Mouse (Mus musculus) kidney, adult 9 months (tissue): ENCODE measurements at regions not wholly inside any gene's neighbourhood (a gene's known extent, or its start where the extent isn't known, plus 50 kb on each side); places are given as distances from the start of the nearest gene placed in this dataset.
A peak's percentile ranks its signal among the peaks of the same experiment; 100 is the strongest.

Source experiments
- DNase-seq: peaks from one replicate; pipeline ENCODE4 v3.0.0; 2022

DNA sequence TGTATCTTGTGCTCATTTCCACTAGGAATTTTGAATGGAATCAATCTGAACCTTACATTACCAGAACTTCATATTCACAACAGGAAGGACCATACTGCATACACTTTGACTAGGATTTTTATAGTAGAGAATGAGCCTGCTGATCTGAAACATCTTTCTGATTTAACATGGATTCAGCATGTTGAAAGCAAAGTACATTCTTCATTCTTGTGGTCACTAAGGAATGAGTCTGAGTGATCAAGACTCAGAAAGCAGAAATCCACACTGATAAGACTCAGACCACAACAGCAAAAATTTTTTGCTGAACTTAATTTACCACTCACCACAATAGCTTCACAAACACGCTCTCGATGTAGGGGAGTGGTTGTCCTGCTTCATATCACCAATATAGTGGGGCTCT, 309.2 kb upstream of the Nectin3 start:
- DNase-seq = no peak

DNA sequence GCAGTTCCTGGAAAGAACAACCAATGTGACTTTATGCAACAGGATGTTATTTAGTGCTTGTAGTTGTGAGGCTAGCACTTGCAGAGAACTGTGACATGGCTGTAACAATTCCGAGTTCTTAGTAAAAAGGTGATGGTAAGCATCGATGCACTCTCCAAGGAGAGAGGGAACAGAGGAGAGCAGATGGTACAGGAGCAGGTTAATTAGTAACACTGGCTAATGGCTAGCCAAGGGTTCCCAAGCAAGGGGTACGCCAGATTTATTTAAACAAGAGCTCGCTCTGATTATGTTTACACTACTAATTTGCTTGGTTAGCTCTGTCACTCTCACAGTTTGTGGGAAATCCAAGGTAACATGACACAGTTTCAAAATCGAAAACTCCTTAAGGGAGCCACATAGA, 278.0 kb upstream of the Nectin3 start:
- peak; percentile 62 for DNase-seq

DNA sequence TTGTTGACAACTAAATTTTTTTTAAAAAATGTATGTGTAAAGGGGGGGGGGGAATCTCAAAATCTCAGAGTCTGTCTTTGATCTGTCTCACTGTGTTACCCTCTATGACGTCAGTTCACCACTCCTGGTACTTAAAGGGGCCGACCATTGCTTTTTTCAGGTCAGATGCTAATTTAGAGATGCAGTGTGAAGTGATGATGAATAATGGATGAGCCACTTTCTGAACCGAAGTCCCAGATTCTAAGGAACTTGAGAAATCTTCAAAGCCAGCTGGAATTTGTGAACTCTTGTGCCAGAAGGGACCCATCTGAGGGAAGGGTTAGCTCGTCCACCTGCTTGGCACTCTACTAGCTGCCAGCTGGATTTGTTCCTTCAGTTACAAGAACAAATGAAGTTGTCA, 271.1 kb upstream of the Nectin3 start:
- DNase-seq = no peak

DNA sequence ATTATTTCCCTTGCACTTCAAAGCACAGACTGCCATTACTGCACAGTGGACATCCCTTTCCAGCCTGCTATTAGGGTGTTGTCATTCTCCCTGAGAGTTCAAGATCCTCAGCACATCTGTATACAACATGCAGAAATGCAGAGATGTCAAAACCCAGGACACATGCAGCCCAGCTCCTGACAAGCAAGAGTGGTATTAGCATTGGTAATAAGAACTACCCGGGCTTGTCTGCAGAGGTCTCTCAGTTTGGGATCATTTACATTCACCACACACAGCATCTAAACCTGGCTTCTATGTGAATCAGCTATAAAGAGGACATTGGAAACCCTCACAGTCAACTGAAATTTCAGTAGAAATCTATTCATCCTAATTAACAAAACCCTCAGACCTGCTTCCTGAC, 270.1 kb upstream of the Nectin3 start:
- no peak for DNase-seq

DNA sequence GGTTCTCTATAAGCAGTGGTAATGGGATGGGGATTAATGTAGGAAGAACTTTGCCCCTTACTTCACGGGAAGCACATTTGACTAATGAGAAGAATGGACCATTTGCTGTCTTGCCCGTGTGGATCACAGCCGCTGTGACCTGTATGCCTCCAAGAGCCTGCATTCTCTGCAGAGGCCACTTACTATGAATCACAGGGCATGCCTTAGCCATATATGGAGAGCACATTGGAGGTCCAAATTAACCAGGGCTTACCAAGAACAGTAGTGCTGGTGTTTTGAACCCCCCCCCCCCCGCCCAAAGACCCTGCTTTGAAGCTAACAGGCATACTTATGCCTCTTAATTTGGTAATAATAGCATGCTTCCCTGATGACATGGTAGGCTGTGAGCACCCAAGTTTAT, 236.8 kb upstream of the Nectin3 start:
- DNase-seq = no peak

DNA sequence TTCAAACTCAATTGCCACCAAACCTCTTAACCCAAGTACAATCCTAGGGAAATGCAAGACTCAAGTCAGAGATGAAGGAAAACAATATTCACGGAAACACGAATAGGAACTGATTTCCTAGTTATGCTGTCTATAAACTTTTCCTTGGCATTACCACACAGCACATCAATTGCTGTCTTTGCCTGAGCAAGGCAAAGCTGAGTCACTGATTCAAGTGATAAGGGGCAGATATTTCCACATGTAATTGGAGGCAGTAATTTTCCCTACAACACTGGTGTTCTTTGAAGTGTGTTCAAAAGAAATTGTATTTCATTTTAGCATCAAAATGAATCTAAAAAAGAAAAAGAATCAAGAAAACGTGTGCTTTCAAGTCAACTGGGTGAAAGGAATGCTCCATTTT, 230.1 kb upstream of the Nectin3 start:
- DNase-seq = no peak

DNA sequence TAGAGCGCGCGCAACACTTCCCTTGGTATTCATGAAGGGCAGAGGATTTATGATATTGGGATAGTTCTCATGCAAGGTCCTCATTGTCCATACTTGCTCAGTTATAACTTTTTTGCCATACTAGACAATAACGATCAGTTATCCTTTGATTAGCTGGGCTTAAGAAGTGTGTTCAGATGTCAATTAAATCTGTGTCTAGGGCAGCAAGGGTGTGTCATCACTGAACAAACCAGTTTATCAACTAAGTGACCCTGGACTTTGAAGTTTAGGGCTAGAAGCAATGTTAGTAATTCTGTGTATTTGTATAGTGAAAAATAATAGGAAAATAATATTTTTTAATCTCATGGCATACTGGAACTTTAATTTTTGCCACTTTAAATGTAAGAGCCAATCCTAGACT, 225.3 kb upstream of the Nectin3 start:
- no peak for DNase-seq

DNA sequence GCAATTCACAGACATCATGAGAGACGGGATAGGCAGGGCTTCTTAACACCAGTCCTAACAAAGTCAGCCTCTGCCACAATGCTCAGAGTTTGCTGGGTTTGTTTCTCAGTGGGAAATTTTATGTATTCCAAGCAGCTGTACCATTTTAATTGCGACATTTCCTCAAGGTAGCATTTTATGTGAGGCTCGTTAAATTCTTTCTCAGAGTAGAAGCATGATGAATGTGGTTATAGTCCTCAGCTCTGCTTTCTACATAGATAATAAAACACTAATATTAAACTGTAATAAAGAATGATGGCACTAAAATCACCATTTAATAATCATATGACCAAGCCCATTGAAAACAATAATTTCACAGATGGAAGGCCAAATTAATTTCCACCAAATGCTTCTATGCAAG, 181.5 kb upstream of the Nectin3 start:
- DNase-seq = no peak

DNA sequence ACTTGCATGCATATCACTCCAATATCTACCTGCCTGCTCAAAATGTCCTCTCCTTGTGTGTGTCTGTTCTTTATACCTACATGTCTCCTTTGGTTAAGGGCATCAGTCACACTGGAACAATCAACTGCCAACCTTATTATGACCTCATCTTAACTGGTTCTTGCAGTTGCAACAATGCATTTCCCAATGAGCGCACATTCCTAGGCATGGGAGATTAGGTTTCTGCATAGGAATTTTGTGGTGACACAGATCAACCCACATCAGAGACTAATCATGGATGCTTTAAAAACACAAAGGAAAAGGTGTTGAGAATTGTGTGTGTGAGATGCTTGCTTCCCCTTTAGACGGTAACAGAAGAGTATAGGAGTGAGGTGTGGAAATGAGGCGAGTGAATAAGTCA, 171.3 kb upstream of the Nectin3 start:
- no peak for DNase-seq

DNA sequence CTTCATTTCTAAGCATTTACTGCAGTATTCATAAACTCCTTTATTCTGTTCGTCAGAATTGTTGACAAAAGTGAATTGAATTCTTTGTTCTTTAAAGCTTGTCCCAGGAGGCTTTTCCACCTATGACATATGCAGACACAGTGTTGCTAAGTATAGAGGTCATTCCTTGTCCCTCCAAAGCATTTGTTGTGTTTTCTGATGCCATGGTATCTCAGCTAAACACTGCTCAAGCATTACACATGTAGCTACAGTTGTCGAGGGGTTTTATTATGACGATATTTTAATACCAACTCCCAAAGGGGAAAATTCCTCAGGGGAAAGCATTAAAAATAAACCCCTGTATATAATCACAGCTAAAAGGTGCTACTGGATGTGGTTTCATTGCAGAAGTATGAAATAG, 167.2 kb upstream of the Nectin3 start:
- no peak for DNase-seq

DNA sequence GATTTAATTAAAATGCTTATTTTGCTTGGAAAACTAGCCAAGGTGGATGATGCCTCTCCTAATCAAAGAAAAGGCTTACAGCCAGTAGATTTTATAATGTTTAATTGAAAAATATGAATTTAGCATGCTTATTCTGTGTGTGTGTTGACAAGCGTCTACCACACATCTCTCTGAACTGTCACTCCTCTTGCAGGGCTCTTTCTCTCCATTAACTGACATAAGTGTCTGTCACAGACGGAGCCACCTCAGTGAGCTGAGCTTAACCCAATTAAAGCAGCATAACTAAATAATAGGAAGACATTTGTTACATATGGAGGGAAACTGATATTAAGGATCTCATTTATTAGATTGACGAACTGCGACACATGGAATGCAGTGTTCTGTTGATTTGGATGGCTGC, 164.7 kb upstream of the Nectin3 start:
- no peak for DNase-seq

DNA sequence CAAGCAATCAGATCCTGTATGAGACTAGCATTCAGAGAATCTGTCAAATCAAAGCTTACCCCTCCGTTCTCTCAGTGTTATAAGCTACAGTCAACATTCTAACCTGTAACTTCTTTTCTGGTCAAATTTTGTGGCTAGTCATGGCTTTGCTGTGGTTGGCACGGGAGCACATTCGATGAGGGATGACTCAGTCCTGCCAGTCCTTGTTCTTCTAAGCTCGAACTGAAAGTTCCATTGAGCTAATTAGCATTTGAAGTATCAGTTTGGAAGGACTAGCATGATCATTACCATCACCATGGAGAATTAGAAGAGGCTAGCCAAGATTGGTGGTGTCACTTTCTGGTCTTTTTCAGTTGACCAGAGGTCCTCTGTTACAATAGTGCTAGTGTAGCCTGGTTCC, 156.7 kb upstream of the Nectin3 start:
- DNase-seq = no peak

DNA sequence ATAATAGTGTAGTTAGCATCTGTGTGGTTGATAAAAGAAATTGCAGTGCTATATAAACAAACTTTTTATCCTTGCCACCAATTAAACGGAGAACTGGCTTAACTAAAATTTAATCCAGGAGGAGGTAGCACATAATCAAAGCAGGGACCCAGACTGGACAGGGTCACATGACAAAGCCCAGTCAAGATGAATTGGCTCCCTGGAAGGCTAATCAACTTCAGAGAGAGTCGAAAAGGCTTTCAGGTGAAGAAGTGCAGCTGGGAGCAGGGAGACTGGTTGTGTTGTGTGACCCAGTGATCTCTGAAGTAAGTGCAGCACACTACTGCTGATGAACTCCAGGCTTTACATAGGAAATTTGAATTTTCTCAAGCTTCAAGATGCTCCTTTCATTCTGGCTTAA, 127.5 kb upstream of the Nectin3 start:
- DNase-seq = peak; percentile 18

DNA sequence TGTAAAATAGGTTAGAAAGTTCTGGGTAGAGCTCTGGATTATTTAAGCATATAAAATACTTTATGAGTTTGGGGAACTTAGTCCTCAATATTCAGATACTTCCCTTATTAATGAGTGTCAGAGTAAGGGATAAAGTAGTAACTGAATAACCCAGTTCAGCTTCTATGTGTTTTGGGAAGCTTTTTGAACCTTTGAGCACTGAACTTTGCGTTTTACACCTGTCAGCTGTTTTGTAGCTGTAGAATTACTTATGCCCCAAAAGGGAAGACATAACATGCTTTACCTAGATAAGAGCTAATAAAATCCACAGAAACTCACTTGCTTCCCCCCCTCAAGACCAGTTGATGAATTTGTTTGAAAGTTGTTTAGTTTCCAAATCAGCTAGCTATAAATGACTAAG, 124.9 kb upstream of the Nectin3 start:
- DNase-seq = peak; percentile 78

DNA sequence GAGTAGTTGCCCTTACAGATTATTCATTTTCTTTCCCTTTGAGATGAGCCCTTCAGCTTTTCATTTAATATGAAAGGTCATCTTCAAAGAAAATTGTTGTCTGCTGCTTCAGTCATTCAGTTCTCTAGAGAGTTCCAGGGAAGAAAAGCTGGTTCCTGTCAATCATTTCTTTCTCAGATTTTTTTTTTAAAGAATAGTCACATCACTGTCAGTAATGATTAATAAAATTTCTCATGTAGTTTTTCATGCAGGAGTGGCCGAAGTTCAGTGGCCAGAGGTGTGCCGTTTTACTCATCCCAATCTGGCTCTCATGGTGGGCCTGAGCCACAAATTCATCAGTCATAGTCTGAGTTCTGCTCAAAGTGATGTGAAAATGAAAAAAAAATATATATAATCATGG, 121.5 kb upstream of the Nectin3 start:
- DNase-seq = peak; percentile 71

DNA sequence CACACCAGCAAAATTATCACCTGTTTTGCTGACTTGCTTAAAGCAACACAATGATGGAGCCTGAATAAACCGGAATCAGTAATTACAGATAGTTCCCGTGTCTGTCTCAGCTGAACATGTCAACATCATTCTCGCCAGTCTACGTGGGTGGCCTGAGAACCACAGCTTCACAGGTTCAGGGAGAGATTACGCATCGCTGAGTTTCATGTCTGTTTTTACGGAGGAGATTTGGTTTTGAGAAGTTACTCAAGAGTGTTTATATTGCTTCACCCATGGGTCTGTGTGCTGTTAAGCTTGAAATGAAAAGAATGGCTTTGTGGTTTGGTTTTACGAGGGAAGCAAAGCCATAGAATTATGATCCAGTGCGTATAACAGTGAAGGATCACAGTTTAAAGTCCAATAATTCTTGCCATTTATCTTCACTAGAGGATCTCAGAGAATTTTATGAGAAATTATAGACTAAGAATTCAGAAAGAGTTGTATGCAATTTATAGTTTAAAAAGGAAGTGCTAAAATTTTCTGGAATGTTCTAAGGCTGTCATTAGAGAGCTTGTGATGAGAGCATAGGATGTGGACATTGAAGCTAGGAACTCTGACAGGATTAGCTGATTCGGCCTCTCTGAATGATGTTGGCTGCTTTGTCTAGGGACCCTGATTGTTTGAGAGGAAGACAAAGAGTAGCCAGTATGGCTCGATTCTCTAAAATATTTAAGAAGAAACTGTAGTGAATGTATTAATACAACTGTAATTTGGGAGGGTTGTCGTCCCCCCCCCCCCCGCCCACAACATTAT, 119.4 kb upstream of the Nectin3 start:
- no peak for DNase-seq

DNA sequence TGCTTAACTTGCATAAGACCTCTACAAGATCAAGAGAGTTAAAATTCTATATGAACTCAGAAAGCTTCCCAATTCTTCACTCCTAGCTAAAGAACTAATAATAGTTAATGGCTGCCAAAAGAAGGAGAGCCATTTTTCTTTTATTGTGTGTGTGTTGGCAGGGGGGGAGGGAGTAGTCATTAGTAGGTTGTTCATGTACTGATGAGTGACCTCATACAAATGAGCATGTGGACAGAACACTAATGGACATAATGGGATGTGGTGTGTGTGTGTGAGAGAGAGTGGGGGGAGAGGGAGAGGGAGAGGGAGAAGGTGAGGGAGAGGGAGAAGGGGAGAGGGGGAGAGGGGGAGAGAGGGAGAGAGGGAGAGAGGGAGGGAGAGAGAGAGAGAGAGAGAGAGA, 118.3 kb upstream of the Nectin3 start:
- DNase-seq = no peak

DNA sequence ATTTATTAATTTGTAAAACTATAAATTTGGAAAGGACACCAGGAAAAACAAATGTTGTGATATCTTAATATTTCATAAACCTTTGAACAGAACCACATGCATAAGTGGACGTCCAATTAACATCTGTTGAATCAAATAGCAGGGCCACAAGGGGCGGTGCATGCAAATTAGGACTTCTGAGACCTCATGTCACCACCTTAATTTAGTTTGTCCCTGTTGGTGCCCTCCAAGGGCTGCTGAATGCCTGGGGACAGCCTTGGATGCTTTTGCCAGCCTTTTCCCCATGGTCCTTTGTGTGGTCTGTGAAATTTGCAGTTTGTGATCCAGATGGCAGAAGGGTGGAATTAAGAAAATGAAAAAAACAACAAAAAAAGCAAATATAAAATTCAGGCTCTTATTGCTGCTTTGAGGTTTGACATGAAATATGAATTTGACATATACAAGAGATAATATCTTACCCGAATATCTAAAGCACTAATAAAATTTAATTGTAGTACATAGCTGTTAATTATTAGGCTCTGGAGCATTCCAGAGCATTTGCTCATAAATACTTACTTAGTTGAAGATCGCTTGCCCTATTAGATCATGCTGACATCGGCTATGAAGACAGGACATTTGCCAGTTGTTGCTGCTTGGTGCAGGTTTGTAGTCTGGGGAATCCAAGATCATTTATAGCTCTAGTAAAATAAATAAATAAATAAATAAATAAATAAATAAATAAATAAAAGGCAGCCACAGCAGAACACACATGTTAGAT, 114.9 kb upstream of the Nectin3 start:
- DNase-seq = no peak

DNA sequence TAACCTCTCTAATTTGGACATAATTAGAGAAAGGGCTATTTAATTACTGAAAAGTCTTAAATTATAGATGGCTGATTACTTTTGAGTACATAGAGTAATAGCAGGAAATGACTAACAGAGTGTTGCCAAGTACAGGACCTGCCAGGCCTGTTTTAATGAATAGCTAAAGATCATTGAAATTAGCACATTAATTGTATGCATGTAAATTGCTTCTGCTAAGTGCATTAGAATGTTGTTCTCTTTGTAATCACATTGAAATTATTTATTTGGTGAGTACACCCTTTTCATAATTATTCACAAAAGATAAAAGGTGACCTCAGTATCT, 107.5 kb upstream of the Nectin3 start:
- DNase-seq = no peak

DNA sequence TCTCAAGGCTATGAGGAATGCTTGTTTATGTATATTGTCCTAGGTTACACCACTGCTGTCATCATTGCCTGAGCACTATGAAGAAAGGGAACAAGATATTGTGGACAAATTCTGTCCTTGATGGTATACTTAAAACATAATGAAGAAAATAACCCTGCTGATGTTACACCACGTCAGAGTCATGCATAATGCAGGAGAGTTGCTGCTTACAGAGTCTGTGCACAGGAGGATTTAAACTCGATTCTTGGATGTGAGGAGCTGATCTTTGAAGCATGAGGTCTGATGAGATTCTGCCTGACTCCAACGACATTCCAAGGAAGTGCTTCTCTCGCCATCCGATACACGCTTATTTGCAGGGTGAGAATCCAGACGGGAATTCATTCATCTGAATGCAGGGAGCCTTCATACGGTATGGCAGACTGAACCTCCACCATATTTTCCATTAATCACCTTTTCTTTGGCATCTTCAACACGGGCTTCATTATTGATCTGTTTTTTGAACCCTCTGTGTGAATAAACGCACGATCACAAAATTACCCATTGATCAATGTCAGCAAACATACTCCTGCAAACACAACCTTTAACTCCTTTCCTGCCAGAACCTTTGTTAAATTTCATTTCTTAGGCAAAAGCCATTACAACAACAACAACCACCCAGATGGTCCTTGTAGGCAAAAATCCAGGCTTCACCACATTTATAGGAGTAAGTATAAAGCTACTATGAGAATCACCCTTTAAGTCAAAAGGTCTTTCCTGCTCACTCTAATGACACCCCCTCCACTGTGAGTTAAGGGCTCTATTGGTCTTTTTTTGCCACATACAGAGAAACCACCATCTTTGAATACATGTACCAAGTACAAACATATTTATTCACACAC, 106.9 kb upstream of the Nectin3 start:
- DNase-seq = no peak

DNA sequence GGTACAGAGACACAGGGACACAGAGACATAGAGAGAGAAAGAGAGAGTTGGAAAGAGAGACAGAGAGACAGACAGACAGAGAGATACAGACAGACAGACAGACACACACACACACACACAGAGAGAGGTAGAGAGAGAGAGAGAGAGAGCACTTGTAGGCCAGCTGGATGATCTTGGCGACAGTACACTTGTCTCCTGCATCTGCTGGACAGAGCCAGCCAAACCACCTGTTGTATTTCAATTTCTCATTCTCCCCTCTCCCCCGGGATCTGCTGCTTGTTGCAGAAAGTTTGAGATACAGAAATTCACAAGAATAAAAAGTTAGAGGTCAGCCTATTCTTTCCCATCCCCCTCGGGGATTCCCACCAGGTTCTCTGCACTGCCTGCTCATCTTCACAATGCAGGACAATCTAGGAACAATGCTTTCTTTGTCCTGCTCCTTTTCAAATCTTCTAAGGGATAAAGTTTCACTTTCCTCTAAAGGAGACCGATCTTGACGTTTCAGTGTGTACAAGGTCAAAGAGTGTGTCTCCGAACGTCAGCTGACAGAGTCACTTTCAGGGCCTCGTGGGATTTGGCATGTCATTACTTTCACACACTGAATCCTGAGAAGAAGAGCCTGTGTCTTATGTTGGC, 94.4 kb upstream of the Nectin3 start:
- DNase-seq = no peak

DNA sequence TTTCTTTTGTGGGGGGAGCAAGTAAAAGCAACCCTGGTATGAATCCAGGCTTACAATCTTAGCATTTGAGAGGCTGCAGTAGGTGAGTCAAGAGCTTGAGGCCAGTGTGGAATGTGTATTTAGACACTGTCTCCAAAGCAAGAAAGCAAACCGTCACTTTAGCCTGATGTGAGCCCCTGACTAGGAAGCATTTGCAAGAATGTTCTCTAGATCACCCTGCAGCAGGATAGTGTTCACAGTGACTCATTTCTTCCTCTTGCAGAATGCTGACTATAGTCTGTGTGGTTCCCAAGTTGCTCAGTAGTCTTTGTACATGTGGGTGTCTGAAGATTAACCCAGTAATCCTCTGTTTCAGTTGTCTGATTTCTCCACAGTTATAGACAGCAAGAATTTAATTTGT, 88.7 kb upstream of the Nectin3 start:
- DNase-seq = no peak

DNA sequence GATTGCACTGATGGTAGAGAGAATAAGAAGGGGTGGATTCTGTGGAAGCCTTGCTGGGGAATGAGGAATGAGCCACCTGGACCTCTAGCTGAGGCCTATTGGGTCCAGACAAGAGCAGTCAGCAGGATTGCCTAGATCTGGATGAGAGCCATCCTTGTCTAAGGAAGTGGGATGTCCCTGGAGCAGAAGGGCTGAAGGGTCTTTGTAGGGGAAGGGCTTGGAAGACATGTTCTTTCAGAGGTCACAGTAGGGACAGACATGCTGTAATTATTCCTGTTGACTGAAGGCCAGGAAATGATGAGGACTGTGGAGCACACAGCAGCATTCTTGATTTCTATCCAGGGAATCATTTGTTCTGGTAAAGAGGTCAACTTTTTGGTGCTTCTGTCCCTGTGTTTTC, 86.2 kb upstream of the Nectin3 start:
- DNase-seq = peak; percentile 36
